Mouse (Mus musculus) left cerebral cortex, postnatal 25 days (tissue): ENCODE data around the gene Psmd13. TPM values are rescaled to one million over a fixed set of nuclear protein-coding genes. Genes with fewer than 3 reads are reported as not detected.

Source experiments
- DNase-seq, 2 experiments: peaks; one replicate each; pipeline ENCODE4 v3.0.0; 2022; ENCODE audit warnings: low spot score in 2 of 2, mixed read lengths in 1 of 2
- intact Hi-C: fragments of 180-260 bp; cut with DNase I; formaldehyde crosslinking; loops from one replicate; pipeline ENCODE4 v1.15.1; 2025
- total RNA-seq, 2 experiments: library from RNA; stranded (reverse); gene quantifications; 2 replicates each; pipeline ENCODE4 v1.2.3; 2021

Psmd13 gene
- total RNA-seq, 2 experiments from 2014 or later = 116 TPM

GRCm38 (mm10) chr7:140902036-140902875 lies 20.5 kb downstream of the Psmd13 start:
- DNase-seq = no peak
- intact Hi-C loops = loop anchor here (2.0 kb wide), 1 partner anchor 275 kb away; no protein-coding TSS in a partner anchor

GRCm38 (mm10) chr7:140903212-140903611 lies 21.4 kb downstream of the Psmd13 start:
- intact Hi-C loops = loop anchor here (1.0 to 2.0 kb wide), 2 partner anchors 59 to 274 kb away; no protein-coding TSS in a partner anchor
- DNase-seq = peak; percentile 60 to 71

- intact Hi-C loops = no loop called here
- no peak for DNase-seq
Observed at GRCm38 (mm10) chr7:140905642-140906081, 23.9 kb downstream of the Psmd13 start.

GRCm38 (mm10) chr7:140907131-140907530 lies 25.4 kb downstream of the Psmd13 start:
- intact Hi-C loops = no loop called here
- DNase-seq = no peak

- no peak for DNase-seq
- intact Hi-C loops = loop anchor here (1.0 kb wide), 1 partner anchor 141 kb away; no protein-coding TSS in a partner anchor
Observed at GRCm38 (mm10) chr7:140907697-140908096, 25.9 kb downstream of the Psmd13 start.

- intact Hi-C loops = loop anchor here (1.0 kb wide), 1 partner anchor 140 kb away; no protein-coding TSS in a partner anchor
- DNase-seq = no peak
Observed at GRCm38 (mm10) chr7:140908181-140908580, 26.4 kb downstream of the Psmd13 start.

- DNase-seq = peak; percentile 62 to 64
- intact Hi-C loops = loop anchor here (1.0 kb wide), 1 partner anchor 140 kb away; no protein-coding TSS in a partner anchor
Observed at GRCm38 (mm10) chr7:140908634-140909107, 26.9 kb downstream of the Psmd13 start.

- intact Hi-C loops = no loop called here
- peak in 1 of 2 experiments; percentile 73 for DNase-seq
Observed at GRCm38 (mm10) chr7:140912293-140912692, 30.5 kb downstream of the Psmd13 start.

GRCm38 (mm10) chr7:140912846-140913482 lies 31.2 kb downstream of the Psmd13 start:
- intact Hi-C loops = no loop called here
- no peak for DNase-seq

- no peak for DNase-seq
- intact Hi-C loops = no loop called here
Observed at GRCm38 (mm10) chr7:140914031-140914690, 32.4 kb downstream of the Psmd13 start.

- intact Hi-C loops = loop anchor here (5.0 kb wide), 1 partner anchor 87 kb away; no protein-coding TSS in a partner anchor
- DNase-seq = no peak
Observed at GRCm38 (mm10) chr7:140919911-140920310, 38.1 kb downstream of the Psmd13 start.

GRCm38 (mm10) chr7:140920418-140921029 lies 38.8 kb downstream of the Psmd13 start, which contains the start of gene Nlrp6:
Gene Nlrp6 (plus strand): TSS chr7:140920902.
- DNase-seq = no peak
- intact Hi-C loops = no loop called here

- DNase-seq = no peak
Observed at GRCm38 (mm10) chr7:140921225-140921975, 39.6 kb downstream of the Psmd13 start.

GRCm38 (mm10) chr7:140922398-140923069 lies 40.8 kb downstream of the Psmd13 start:
- intact Hi-C loops = no loop called here
- peak in 1 of 2 experiments; percentile 44 for DNase-seq

More at GRCm38 (mm10) chr7:140921225-140921975, 39.6 kb downstream of the Psmd13 start:
- intact Hi-C loops = no loop called here

- intact Hi-C loops = no loop called here
- no peak for DNase-seq
Observed at GRCm38 (mm10) chr7:140923070-140923775, 41.5 kb downstream of the Psmd13 start.

GRCm38 (mm10) chr7:140927181-140927580 lies 45.4 kb downstream of the Psmd13 start:
- intact Hi-C loops = no loop called here

GRCm38 (mm10) chr7:140938436-140938835 lies 56.7 kb downstream of the Psmd13 start:
- intact Hi-C loops = no loop called here
- DNase-seq = no peak

More at GRCm38 (mm10) chr7:140927181-140927580, 45.4 kb downstream of the Psmd13 start:
- DNase-seq = no peak
